Mouse (Mus musculus) naive thymus-derived CD4-positive, alpha-beta T cell, adult 2 months (primary cell): ENCODE data around the gene Hist1h2bf.
"Not testable (repeated sequence)": the region's sequence is repeated elsewhere in the genome, so short reads cannot be mapped to it uniquely, and the experiment has no call there.

Source experiments
- DNase-seq: peaks from one replicate; pipeline ENCODE4 v3.0.0-alpha.2; 2011; ENCODE audit warnings: low read depth

The Hist1h2bf gene

DNA sequence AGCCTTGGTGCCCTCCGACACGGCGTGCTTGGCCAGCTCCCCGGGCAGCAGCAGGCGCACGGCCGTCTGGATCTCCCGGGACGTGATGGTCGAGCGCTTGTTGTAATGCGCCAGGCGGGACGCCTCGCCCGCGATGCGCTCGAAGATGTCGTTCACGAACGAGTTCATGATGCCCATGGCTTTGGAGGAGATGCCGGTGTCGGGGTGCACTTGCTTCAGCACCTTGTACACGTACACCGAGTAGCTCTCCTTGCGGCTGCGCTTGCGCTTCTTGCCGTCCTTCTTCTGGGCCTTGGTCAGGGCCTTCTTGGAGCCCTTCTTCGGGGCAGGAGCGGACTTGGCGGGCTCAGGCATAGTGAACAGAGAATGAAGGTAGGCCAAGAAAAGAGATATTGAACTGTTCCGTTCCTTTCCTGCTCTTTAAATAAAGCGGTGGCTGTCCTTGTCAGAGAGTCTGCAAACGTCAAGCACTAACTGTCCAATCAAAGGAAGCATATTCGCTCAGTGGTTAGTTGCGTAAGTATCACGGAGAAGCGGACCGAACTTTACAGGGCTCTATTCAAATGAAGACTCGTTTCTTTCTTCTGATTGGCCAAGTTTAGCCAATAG is 30.9 kb downstream of the Hist1h2bf start, which contains the start of gene Hist1h2bh:
TSS of gene Hist1h2bh (minus strand) at position 394 of the 609 bp plus-strand sequence.
- DNase-seq = peak; percentile 94

- peak; percentile 41 for DNase-seq
These were observed 31.6 kb downstream of the Hist1h2bf start for GRCm38 (mm10) chr13:23542225-23542980.

- DNase-seq = no peak
These were observed 32.5 kb downstream of the Hist1h2bf start for GRCm38 (mm10) chr13:23541497-23541896.

GRCm38 (mm10) chr13:23539821-23540220 is 34.2 kb downstream of the Hist1h2bf start:
- DNase-seq = not testable (repeated sequence)

GRCm38 (mm10) chr13:23538249-23538648 is 35.7 kb downstream of the Hist1h2bf start:
- DNase-seq = no peak

DNA sequence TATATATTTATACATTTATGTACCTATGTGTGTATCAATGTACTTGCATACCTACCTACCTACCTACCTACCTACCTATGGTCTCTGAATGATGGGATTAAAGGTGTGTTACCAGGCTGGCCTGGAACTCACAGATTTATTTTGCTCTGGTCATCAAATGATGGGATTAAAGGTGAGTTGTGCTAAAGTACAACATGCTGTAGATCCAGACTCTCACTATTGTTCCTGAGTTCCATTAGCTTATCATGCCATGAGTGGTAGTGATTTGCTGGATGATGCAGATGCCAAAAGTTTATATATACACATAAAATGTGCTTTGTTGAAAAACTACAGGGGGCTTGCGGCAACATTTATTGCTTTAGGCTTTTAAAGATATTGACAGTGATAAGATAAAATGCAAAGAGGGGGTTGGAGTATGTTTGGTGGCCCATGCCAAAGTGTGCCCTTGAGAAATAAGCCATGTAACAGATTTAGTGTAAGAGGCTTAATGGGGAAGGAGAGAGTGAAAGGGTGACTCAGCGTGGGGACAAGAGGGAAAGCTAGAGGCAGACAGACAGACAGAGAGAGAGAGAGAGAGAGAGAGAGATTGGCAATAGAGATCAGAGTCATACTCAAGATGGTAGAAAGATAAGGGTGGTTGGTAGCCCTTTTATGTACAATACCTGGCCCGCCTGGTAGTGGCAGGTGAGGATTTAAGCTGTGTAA is 36.8 kb downstream of the Hist1h2bf start:
- no peak for DNase-seq

- DNase-seq = no peak
These were observed 37.7 kb downstream of the Hist1h2bf start for GRCm38 (mm10) chr13:23536076-23536822.

GRCm38 (mm10) chr13:23535137-23536075 is 38.6 kb downstream of the Hist1h2bf start, which contains the start of gene Hist1h3g:
Hist1h3g (plus strand) TSS chr13:23535422.
- peak; percentile 91 for DNase-seq

GRCm38 (mm10) chr13:23534368-23535131 is 39.4 kb downstream of the Hist1h2bf start:
- DNase-seq = no peak

DNA sequence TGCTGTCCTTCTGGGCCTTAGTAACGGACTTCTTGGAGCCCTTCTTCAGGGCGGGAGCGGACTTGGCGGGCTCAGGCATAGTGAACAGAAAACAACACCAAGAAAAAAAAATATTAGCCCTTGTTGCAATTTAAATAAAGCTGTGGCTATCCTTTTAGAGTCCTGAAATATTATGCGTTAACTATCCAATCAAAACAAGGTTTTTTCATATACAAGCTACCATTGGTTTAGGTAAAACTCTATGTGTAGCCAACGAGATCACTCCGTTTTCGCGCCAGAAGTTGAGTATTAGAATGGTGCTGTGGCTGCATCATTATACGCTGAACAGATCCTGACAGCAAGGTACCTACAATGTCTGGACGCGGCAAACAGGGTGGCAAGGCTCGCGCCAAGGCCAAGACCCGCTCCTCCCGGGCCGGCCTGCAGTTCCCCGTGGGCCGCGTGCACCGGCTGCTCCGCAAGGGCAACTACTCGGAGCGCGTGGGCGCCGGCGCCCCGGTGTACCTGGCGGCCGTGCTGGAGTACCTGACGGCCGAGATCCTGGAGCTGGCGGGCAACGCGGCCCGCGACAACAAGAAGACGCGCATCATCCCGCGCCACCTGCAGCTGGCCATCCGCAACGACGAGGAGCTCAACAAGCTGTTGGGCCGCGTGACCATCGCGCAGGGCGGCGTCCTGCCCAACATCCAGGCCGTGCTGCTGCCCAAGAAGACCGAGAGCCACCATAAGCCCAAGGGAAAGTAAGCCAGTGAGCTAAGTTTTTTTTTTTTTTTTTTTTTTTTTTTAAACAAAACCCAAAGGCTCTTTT is 40.2 kb downstream of the Hist1h2bf start, which contains the start of gene Hist1h2af:
TSS of gene Hist1h2af (plus strand) at position 347 of the 808 bp plus-strand sequence.
- DNase-seq = peak; percentile 73

GRCm38 (mm10) chr13:23532262-23533075 is 41.5 kb downstream of the Hist1h2bf start:
- peak; percentile 6 for DNase-seq

DNA sequence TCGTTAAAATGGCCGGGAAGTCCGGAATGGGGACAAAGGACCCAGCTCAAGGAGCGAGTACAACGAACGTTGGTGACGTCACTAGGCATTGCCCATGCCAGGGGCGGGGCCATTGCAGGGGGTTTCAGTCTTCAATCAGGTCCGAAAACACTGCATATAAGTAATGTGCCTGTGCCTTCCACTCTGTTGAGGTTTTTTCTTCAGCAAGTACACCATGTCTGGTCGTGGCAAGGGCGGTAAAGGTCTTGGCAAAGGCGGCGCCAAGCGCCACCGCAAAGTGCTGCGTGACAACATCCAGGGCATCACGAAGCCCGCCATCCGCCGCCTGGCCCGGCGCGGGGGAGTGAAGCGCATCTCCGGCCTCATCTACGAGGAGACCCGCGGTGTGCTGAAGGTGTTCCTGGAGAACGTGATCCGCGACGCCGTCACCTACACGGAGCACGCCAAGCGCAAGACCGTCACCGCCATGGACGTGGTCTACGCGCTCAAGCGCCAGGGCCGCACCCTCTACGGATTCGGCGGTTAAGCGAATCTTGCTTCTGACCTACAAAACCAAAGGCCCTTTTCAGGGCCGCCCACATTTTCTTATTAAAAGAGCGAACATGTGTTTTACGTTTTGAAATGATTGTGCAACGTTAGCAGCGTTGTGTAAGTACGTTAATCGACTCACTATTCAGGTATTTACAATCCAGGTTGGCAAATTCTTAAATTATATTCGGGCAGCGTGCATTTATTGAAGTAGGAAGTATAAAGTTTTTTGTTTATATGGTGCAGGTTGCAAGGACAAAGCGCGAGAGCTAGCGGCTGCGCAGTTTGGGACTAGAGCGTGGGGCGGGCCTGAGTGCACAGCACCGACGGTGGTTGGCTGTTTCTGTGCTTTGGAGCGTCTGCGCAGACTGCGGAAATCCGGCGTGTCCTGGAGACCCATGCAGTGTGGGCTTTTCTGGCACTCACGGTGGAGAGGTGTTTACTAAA is 42.8 kb downstream of the Hist1h2bf start, which contains the start of gene Hist1h4h:
TSS of gene Hist1h4h (plus strand) at position 150 of the 975 bp plus-strand sequence.
- DNase-seq = peak; percentile 98

DNA sequence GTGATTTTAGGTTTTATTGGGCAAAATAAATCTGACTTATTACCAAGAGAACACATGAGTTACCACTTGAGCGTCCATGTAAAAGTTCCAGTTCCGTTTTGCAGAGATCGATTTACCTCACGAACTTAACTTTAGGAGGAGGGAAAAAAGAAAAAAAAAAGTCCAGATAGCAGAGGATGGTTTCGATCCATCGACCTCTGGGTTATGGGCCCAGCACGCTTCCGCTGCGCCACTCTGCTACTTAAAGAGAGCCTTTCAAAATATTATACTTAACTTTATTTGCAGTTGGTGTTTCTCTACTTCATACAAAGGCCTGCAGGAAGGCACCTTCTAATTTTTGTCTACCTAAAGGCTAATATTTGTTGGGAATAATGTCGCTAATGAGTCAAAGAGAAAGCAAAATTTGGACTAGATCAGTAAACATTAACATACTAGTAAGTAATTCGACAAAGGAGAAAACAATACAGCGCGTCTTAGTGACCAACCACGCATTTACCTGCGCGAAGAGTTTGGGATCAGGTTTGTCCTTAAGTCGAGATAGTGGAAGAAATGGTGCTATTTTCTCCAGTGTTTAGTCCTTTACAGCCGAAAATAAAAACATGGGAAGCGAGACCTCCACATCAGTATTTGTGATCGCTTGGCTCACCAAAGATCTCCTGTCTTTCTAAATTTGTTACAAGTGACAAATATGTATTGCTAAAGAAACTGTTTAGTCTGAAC is 43.7 kb downstream of the Hist1h2bf start:
- DNase-seq = peak; percentile 92

DNA sequence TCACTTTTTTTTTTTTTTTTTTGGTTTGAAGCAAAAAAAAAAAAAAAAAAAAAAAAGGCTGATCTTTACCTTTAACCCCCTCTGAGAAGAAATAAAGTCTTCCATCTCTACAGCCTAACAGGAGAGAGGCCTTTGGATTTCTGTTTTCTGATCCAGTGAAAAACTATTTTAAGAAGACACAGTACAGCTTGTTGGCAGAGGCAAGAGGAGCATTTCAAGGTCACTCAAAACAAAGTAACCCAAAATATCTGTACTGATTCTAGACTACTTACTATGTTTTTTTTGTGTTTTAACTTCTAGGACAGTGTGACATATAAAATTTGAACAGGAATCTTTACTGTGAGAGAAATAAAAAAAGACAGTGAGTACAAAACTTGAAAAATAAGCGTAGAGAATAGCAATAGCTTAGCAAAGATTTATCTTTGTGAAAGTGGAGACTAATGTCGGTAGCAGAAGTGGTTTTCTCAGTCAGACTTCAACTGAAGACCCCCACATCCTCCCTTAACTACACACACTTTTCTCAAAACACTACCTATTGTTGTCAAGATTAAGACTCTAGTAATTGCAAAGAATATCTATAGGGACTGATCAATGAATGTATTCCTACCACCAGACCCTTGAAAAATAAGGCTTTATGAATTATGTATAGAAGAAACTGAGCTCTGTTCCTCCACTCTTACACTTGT is 44.4 kb downstream of the Hist1h2bf start:
- DNase-seq = no peak

- DNase-seq = no peak
These were observed 45.0 kb downstream of the Hist1h2bf start for GRCm38 (mm10) chr13:23529005-23529404.

DNA sequence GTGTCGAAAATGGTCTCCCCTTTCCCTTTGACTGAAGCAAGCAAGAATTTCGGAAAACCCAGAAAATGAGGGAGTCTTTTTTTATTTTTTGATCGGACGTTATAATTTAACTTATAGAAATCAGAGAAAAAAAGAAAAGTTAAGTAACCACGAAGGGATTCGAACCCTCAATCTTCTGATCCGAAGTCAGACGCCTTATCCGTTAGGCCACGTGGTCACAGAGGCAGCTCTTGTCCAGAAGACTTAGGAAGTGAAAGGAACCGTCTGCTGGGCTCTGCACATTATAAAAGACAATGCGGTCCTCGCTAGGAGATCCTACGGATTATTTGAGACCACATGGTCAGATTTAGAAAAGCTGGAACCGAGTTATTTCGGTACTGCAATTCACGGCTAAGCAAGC is 47.7 kb downstream of the Hist1h2bf start:
- DNase-seq = peak; percentile 95
